Mouse (Mus musculus) myocyte (in vitro differentiated cells): ENCODE data around the gene Klhl7. TPM values are rescaled to one million over a fixed set of nuclear protein-coding genes. Genes with fewer than 3 reads are reported as not detected.

Experiments
- H3K27me3 ChIP-seq: one replicate; pipeline ENCODE4 v1.6.1; 2011; ENCODE audit not compliant: control insufficient read depth, insufficient read depth, insufficient read length
- H3K36me3 ChIP-seq: one replicate; pipeline ENCODE4 v1.6.1; 2011; ENCODE audit not compliant: control insufficient read depth, insufficient read depth
- H3K4me2 ChIP-seq: one replicate; pipeline ENCODE4 v1.6.1; 2011; ENCODE audit warnings: low read depth, control low read depth
- H3K4me3 ChIP-seq: one replicate; pipeline ENCODE4 v1.5.1; 2011; ENCODE audit warnings: mild to moderate bottlenecking, control low read depth, moderate library complexity
- H3K79me2 ChIP-seq: one replicate; pipeline ENCODE4 v1.6.1; 2011; ENCODE audit not compliant: control insufficient read depth, insufficient read depth
- H3ac ChIP-seq: one replicate; pipeline ENCODE4 v1.6.1; 2011; ENCODE audit not compliant: control insufficient read depth, insufficient read length
- CEBPB ChIP-seq: IDR thresholded peaks from 2 replicates; pipeline ENCODE4 v1.6.1; 2011; ENCODE audit warnings: mild to moderate bottlenecking, moderate library complexity; ENCODE audit not compliant: poor library complexity, insufficient read depth, severe bottlenecking
- E2F4 ChIP-seq: IDR thresholded peaks from one replicate; pipeline ENCODE4 v1.6.1; 2011; ENCODE audit warnings: mild to moderate bottlenecking, control low read depth, moderate library complexity; ENCODE audit not compliant: insufficient read depth
- MAX ChIP-seq: IDR thresholded peaks from one replicate; pipeline ENCODE4 v1.6.1; 2011; ENCODE audit warnings: low read depth, mild to moderate bottlenecking, control low read depth
- MYOD1 ChIP-seq, 3 experiments: IDR thresholded peaks; one replicate each; pipeline ENCODE4 v1.6.1; 2011; ENCODE audit warnings: control low read depth in 2 of 3, low read depth in 2 of 3, mild to moderate bottlenecking in 2 of 3, moderate library complexity in 1 of 3; ENCODE audit not compliant: insufficient read length in 2 of 3, control insufficient read depth in 1 of 3
- MYOG ChIP-seq, 3 experiments: IDR thresholded peaks; one replicate each; pipeline ENCODE4 v1.6.1; 2011; ENCODE audit warnings: control low read depth in 2 of 3, low read depth in 2 of 3, mild to moderate bottlenecking in 2 of 3; ENCODE audit not compliant: insufficient read length in 2 of 3, control insufficient read depth in 1 of 3, insufficient read depth in 1 of 3
- POLR2A ChIP-seq: IDR thresholded peaks from one replicate; pipeline ENCODE4 v1.6.1; 2011; ENCODE audit warnings: low read depth, mild to moderate bottlenecking, control low read depth, moderate library complexity; ENCODE audit not compliant: insufficient read length
- POLR2AphosphoS2 ChIP-seq: IDR thresholded peaks from one replicate; pipeline ENCODE4 v1.6.1; 2011; ENCODE audit warnings: low read depth, control low read depth; ENCODE audit not compliant: insufficient read length
- REST ChIP-seq: IDR thresholded peaks from one replicate; pipeline ENCODE4 v1.6.1; 2011; ENCODE audit warnings: mild to moderate bottlenecking, control low read depth, moderate library complexity; ENCODE audit not compliant: insufficient read depth, insufficient read length
- SRF ChIP-seq: IDR thresholded peaks from one replicate; pipeline ENCODE4 v1.6.1; 2011; ENCODE audit warnings: low read depth; ENCODE audit not compliant: control insufficient read depth, insufficient read length
- TCF12 ChIP-seq: IDR thresholded peaks from one replicate; pipeline ENCODE4 v1.6.1; 2011; ENCODE audit warnings: mild to moderate bottlenecking, control low read depth; ENCODE audit not compliant: poor library complexity, insufficient read depth, severe bottlenecking
- TCF3 ChIP-seq: IDR thresholded peaks from one replicate; pipeline ENCODE4 v1.6.1; 2011; ENCODE audit warnings: low read depth, control low read depth; ENCODE audit not compliant: insufficient read length
- USF1 ChIP-seq: IDR thresholded peaks from one replicate; pipeline ENCODE4 v1.6.1; 2011; ENCODE audit warnings: low read depth, mild to moderate bottlenecking, control low read depth, moderate library complexity
- polyA plus RNA-seq: library from polyadenylated mRNA; unstranded; fragments of >200 nt; fragmentation: generic; extraction: Trizol; gene quantifications from one replicate; pipeline ENCODE4 v1.2.1, GENCODE M21; 2012; ENCODE audit warnings: missing spikeins

The Klhl7 gene
- polyA plus RNA-seq, 1 experiment = 6.8 TPM

- no peak overlapping the region for H3K4me2 ChIP-seq
- TF ChIP-seq POLR2A (no peak), POLR2AphosphoS2 (no peak), MYOD1 (IDR thresholded peaks at IDR 0.05; ENCODE audit: control insufficient read depth in 1 of 3, insufficient read length in 2 of 3, low read depth in 2 of 3) (no peak), CEBPB (no peak), E2F4 (no peak), TCF12 (no peak), MAX (no peak), SRF (no peak), USF1 (no peak), TCF3 (no peak), MYOG (IDR thresholded peaks at IDR 0.05; ENCODE audit: control insufficient read depth in 1 of 3, insufficient read depth in 1 of 3, insufficient read length in 2 of 3, low read depth in 2 of 3) (no peak), REST (no peak)
- peaks cover 20% of the 10 kb centered on the region for H3K36me3 ChIP-seq
Observed at GRCm38 (mm10) chr5:24182296-24182734, 81.9 kb downstream of the Klhl7 start.

GRCm38 (mm10) chr5:24183096-24183495 lies 82.7 kb downstream of the Klhl7 start:
- TF ChIP-seq POLR2A = no peak
- TF ChIP-seq MAX = no peak
- TF ChIP-seq USF1 = no peak
- TF ChIP-seq MYOD1 (IDR thresholded peaks at IDR 0.05; ENCODE audit: control insufficient read depth in 1 of 3, insufficient read length in 2 of 3, low read depth in 2 of 3) = no peak
- TF ChIP-seq CEBPB = no peak
- no peak for TF ChIP-seq POLR2AphosphoS2
- no peak for TF ChIP-seq TCF3
- TF ChIP-seq SRF = no peak
- no peak for TF ChIP-seq REST
- no peak for TF ChIP-seq E2F4
- no peaks in the 10 kb centered on the region for H3K27me3 ChIP-seq
- no peak overlapping the region for H3K4me2 ChIP-seq
- H3ac ChIP-seq = no peak overlapping the region
- H3K4me3 ChIP-seq = no peak overlapping the region
- no peaks in the 10 kb centered on the region for H3K79me2 ChIP-seq
- peaks cover 15% of the 10 kb centered on the region for H3K36me3 ChIP-seq

More at GRCm38 (mm10) chr5:24182296-24182734, 81.9 kb downstream of the Klhl7 start:
- no peak overlapping the region for H3ac ChIP-seq
- no peaks in the 10 kb centered on the region for H3K27me3 ChIP-seq
- no peaks in the 10 kb centered on the region for H3K79me2 ChIP-seq
- H3K4me3 ChIP-seq = no peak overlapping the region

GRCm38 (mm10) chr5:24184011-24184410 lies 83.6 kb downstream of the Klhl7 start:
- Histone ChIP-seq H3K27me3 (no peaks in the 10 kb centered on the region), H3ac (no peak overlapping the region), H3K4me2 (no peak overlapping the region), H3K4me3 (no peak overlapping the region), H3K36me3 (peaks cover 12% of the 10 kb centered on the region), H3K79me2 (no peaks in the 10 kb centered on the region)
- peak; percentile 15 for TF ChIP-seq POLR2AphosphoS2
- TF ChIP-seq MAX = no peak

GRCm38 (mm10) chr5:24188476-24188875 lies 88.1 kb downstream of the Klhl7 start:
- H3K27me3 ChIP-seq = peaks cover 4% of the 10 kb centered on the region
- no peak overlapping the region for H3K4me2 ChIP-seq
- no peak overlapping the region for H3K4me3 ChIP-seq
- H3K79me2 ChIP-seq = no peaks in the 10 kb centered on the region
- TF ChIP-seq MAX = no peak
- TF ChIP-seq TCF3 = no peak
- no peak for TF ChIP-seq REST
- TF ChIP-seq POLR2AphosphoS2 = no peak
- no peak for TF ChIP-seq USF1
- TF ChIP-seq CEBPB = no peak
- no peak for TF ChIP-seq TCF12
- no peak for TF ChIP-seq POLR2A
- no peak overlapping the region for H3ac ChIP-seq
- H3K36me3 ChIP-seq = peaks cover 5% of the 10 kb centered on the region

- H3K4me2 ChIP-seq = no peak overlapping the region
- H3K27me3 ChIP-seq = peaks cover 10% of the 10 kb centered on the region
- no peaks in the 10 kb centered on the region for H3K36me3 ChIP-seq
- no peaks in the 10 kb centered on the region for H3K79me2 ChIP-seq
- TF ChIP-seq MYOD1 (IDR thresholded peaks at IDR 0.05; ENCODE audit: control insufficient read depth in 1 of 3, insufficient read length in 2 of 3, low read depth in 2 of 3) (no peak), E2F4 (no peak), MAX (no peak), TCF12 (no peak), CEBPB (no peak), POLR2AphosphoS2 (no peak), USF1 (no peak), MYOG (IDR thresholded peaks at IDR 0.05; ENCODE audit: control insufficient read depth in 1 of 3, insufficient read depth in 1 of 3, insufficient read length in 2 of 3, low read depth in 2 of 3) (no peak), SRF (no peak), TCF3 (no peak), POLR2A (no peak), REST (no peak)
- no peak overlapping the region for H3K4me3 ChIP-seq
- no peak overlapping the region for H3ac ChIP-seq
Observed at GRCm38 (mm10) chr5:24191821-24192220, 91.4 kb downstream of the Klhl7 start.
